Mouse (Mus musculus) liver, embryonic 15.5 days (tissue): ENCODE measurements around the gene Slc25a35. TPM values are rescaled to one million over a fixed set of nuclear protein-coding genes. Genes with fewer than 3 reads are reported as not detected.
A peak's percentile ranks its signal among the peaks of the same experiment; 100 is the strongest.

Source experiments
- ATAC-seq: fragments of 200-750 bp; cut with Nextera tagmentation; 2 replicates; pipeline ENCODE4 v1.8.0; 2017; ENCODE audit warnings: moderate number of reproducible peaks, mild to moderate bottlenecking, moderate library complexity; ENCODE audit not compliant: insufficient read depth
- H3K27ac ChIP-seq: fragments of 300-500 bp; sonication (generic); replicated peaks from 2 replicates; pipeline ENCODE4 v1.5.1; 2015; ENCODE audit warnings: mild to moderate bottlenecking, inconsistent platforms
- H3K27me3 ChIP-seq: fragments of 300-500 bp; sonication (generic); 2 replicates; pipeline ENCODE4 v1.6.1; 2015; ENCODE audit warnings: mild to moderate bottlenecking, inconsistent platforms
- H3K36me3 ChIP-seq: fragments of 300-500 bp; sonication (generic); replicated peaks from 2 replicates; pipeline ENCODE4 v1.6.1; 2015; ENCODE audit warnings: moderate library complexity, mild to moderate bottlenecking, inconsistent platforms
- H3K4me1 ChIP-seq: fragments of 300-500 bp; sonication (generic); replicated peaks from 2 replicates; pipeline ENCODE4 v1.6.1; 2015; ENCODE audit warnings: inconsistent platforms
- H3K4me2 ChIP-seq: fragments of 300-500 bp; sonication (generic); 2 replicates; pipeline ENCODE4 v1.6.1; 2015; ENCODE audit warnings: moderate library complexity, mild to moderate bottlenecking, inconsistent platforms
- H3K4me3 ChIP-seq: fragments of 300-500 bp; sonication (generic); replicated peaks from 2 replicates; pipeline ENCODE4 v1.5.1; 2015; ENCODE audit warnings: mild to moderate bottlenecking, inconsistent platforms
- H3K9ac ChIP-seq: fragments of 300-500 bp; sonication (generic); 2 replicates; pipeline ENCODE4 v1.6.1; 2015; ENCODE audit warnings: moderate library complexity, mild to moderate bottlenecking, inconsistent platforms
- H3K9me3 ChIP-seq: fragments of 300-500 bp; sonication (generic); replicated peaks from 2 replicates; pipeline ENCODE4 v1.6.1; 2016; ENCODE audit warnings: inconsistent platforms
- WGBS: fragments of 180-500 bp; shearing (Covaris S2); methylation state at CpG from one replicate; pipeline ENCODE4 v1.1.7; 2015; ENCODE audit warnings: mixed read lengths; ENCODE audit not compliant: insufficient replicate concordance; 5-methylcytosine and 5-hydroxymethylcytosine counted together
- polyA plus RNA-seq: library from polyadenylated mRNA; unstranded; fragments of >200 nt; fragmentation: Nextera tagmentation; extraction: Ambion mirVana; gene quantifications from 2 replicates; pipeline ENCODE4 v1.2.1, GENCODE M21; 2015

The Slc25a35 gene
- polyA plus RNA-seq, 1 experiment from 2014 or later = 0.44 TPM

GRCm38 (mm10) chr11:68945245-68945644 is 22.7 kb upstream of the Slc25a35 start:
- Histone ChIP-seq H3K27me3 (peaks cover 24% of the 10 kb centered on the region; the same call in 1 of the 2 replicates), H3K36me3 (no peaks in the 10 kb centered on the region), H3K4me3 (no peak overlapping the region), H3K27ac (no peak overlapping the region), H3K9me3 (no peaks in the 10 kb centered on the region), H3K4me2 (no peak overlapping the region), H3K9ac (no peak overlapping the region), H3K4me1 (peaks cover 5% of the 10 kb centered on the region)
- no peak for ATAC-seq
- WGBS = 57% methylated on average over 2 of the region's 2 CpGs

- 58% methylated on average over 4 of the region's 4 CpGs for WGBS
- no peak for ATAC-seq
- no peaks in the 10 kb centered on the region for H3K4me1 ChIP-seq
These were observed 21.9 kb upstream of the Slc25a35 start for GRCm38 (mm10) chr11:68946001-68946400.

GRCm38 (mm10) chr11:68946806-68947440 is 21.0 kb upstream of the Slc25a35 start:
- H3K4me3 ChIP-seq = no peak overlapping the region
- WGBS = 44% methylated on average over 16 of the region's 16 CpGs

More at GRCm38 (mm10) chr11:68946001-68946400, 21.9 kb upstream of the Slc25a35 start:
- H3K9ac ChIP-seq = no peak overlapping the region
- H3K27ac ChIP-seq = no peak overlapping the region
- H3K4me3 ChIP-seq = no peak overlapping the region
- H3K4me2 ChIP-seq = no peak overlapping the region
- H3K27me3 ChIP-seq = peaks cover 26% of the 10 kb centered on the region; the same call in 1 of the 2 replicates
- no peaks in the 10 kb centered on the region for H3K9me3 ChIP-seq
- H3K36me3 ChIP-seq = no peaks in the 10 kb centered on the region

GRCm38 (mm10) chr11:68947542-68947993 is 20.4 kb upstream of the Slc25a35 start:
- H3K9me3 ChIP-seq = no peaks in the 10 kb centered on the region
- ATAC-seq = no peak
- no peak overlapping the region for H3K9ac ChIP-seq
- no peak overlapping the region for H3K4me3 ChIP-seq
- H3K27me3 ChIP-seq = peaks cover 39% of the 10 kb centered on the region
- 43% methylated on average over 12 of the region's 12 CpGs for WGBS
- H3K27ac ChIP-seq = no peak overlapping the region
- H3K4me1 ChIP-seq = no peaks in the 10 kb centered on the region
- H3K4me2 ChIP-seq = no peak overlapping the region
- no peaks in the 10 kb centered on the region for H3K36me3 ChIP-seq

More at GRCm38 (mm10) chr11:68946806-68947440, 21.0 kb upstream of the Slc25a35 start:
- H3K9me3 ChIP-seq = no peaks in the 10 kb centered on the region
- no peaks in the 10 kb centered on the region for H3K4me1 ChIP-seq
- no peak for ATAC-seq
- H3K4me2 ChIP-seq = no peak overlapping the region
- H3K27ac ChIP-seq = no peak overlapping the region
- no peaks in the 10 kb centered on the region for H3K36me3 ChIP-seq
- no peak overlapping the region for H3K9ac ChIP-seq
- peaks cover 35% of the 10 kb centered on the region for H3K27me3 ChIP-seq

- no peaks in the 10 kb centered on the region for H3K4me1 ChIP-seq
- ATAC-seq = no peak
- no peak overlapping the region for H3K9ac ChIP-seq
- no peak overlapping the region for H3K27ac ChIP-seq
- peaks cover 72% of the 10 kb centered on the region for H3K27me3 ChIP-seq
- no peaks in the 10 kb centered on the region for H3K36me3 ChIP-seq
- H3K9me3 ChIP-seq = no peaks in the 10 kb centered on the region
- peak overlapping the region; percentile 42; the same call in 1 of the 2 replicates for H3K4me2 ChIP-seq
- no peak overlapping the region for H3K4me3 ChIP-seq
- WGBS = 40% methylated on average over 13 of the region's 13 CpGs
These were observed 14.0 kb upstream of the Slc25a35 start for GRCm38 (mm10) chr11:68953903-68954302.

GRCm38 (mm10) chr11:68954408-68954807 is 13.5 kb upstream of the Slc25a35 start:
- peak overlapping the region; percentile 20; the same call in 1 of the 2 replicates for H3K4me3 ChIP-seq
- no peaks in the 10 kb centered on the region for H3K9me3 ChIP-seq
- whole genome bisulfite sequencing = 5% methylated on average over 17 of the region's 17 CpGs
- peaks cover 72% of the 10 kb centered on the region for H3K27me3 ChIP-seq
- ATAC-seq = no peak
- H3K9ac ChIP-seq = no peak overlapping the region
- H3K4me2 ChIP-seq = peak overlapping the region; percentile 42
- H3K36me3 ChIP-seq = no peaks in the 10 kb centered on the region
- H3K27ac ChIP-seq = no peak overlapping the region
- no peaks in the 10 kb centered on the region for H3K4me1 ChIP-seq

- H3K4me3 ChIP-seq = no peak overlapping the region
- no peaks in the 10 kb centered on the region for H3K4me1 ChIP-seq
- H3K36me3 ChIP-seq = no peaks in the 10 kb centered on the region
- no peaks in the 10 kb centered on the region for H3K9me3 ChIP-seq
- no peak overlapping the region for H3K27ac ChIP-seq
- no peak for ATAC-seq
- WGBS = 60% methylated on average over 5 of the region's 5 CpGs
- H3K9ac ChIP-seq = no peak overlapping the region
- H3K4me2 ChIP-seq = no peak overlapping the region
- H3K27me3 ChIP-seq = peaks cover 67% of the 10 kb centered on the region
These were observed 12.5 kb upstream of the Slc25a35 start for GRCm38 (mm10) chr11:68955473-68955872.

GRCm38 (mm10) chr11:68956107-68956506 is 11.8 kb upstream of the Slc25a35 start:
- peak overlapping the region; percentile 11 for H3K4me3 ChIP-seq
- 21% methylated on average over 3 of the region's 3 CpGs for WGBS
- no peak overlapping the region for H3K9ac ChIP-seq
- ATAC-seq = no peak
- H3K9me3 ChIP-seq = no peaks in the 10 kb centered on the region
- no peak overlapping the region for H3K27ac ChIP-seq
- H3K27me3 ChIP-seq = peaks cover 64% of the 10 kb centered on the region
- H3K4me2 ChIP-seq = no peak overlapping the region
- no peaks in the 10 kb centered on the region for H3K4me1 ChIP-seq
- no peaks in the 10 kb centered on the region for H3K36me3 ChIP-seq

- no peaks in the 10 kb centered on the region for H3K4me1 ChIP-seq
These were observed 11.2 kb upstream of the Slc25a35 start for GRCm38 (mm10) chr11:68956697-68957096.

GRCm38 (mm10) chr11:68957308-68957707 is 10.6 kb upstream of the Slc25a35 start, which contains the start of gene Arhgef15:
Gene Arhgef15, minus strand, starts transcription at chr11:68957480.
- H3K9ac ChIP-seq = no peak within 1 kb of the TSS
- peak within 1 kb of the TSS; percentile 11 for H3K4me3 ChIP-seq
- ATAC-seq = no peak
- 30% methylated on average over 8 of the region's 8 CpGs for WGBS
- H3K27me3 ChIP-seq = peaks cover 53% of the 10 kb centered on the region
- no peak within 1 kb of the TSS for H3K27ac ChIP-seq
- H3K9me3 ChIP-seq = no peaks in the 10 kb centered on the region
- H3K4me1 ChIP-seq = no peaks in the 10 kb centered on the region
- H3K4me2 ChIP-seq = no peak within 1 kb of the TSS
- H3K36me3 ChIP-seq = no peaks in the 10 kb centered on the region

More at GRCm38 (mm10) chr11:68956697-68957096, 11.2 kb upstream of the Slc25a35 start:
- peaks cover 58% of the 10 kb centered on the region for H3K27me3 ChIP-seq
- WGBS = 35% methylated on average over 13 of the region's 13 CpGs
- no peak overlapping the region for H3K4me2 ChIP-seq
- no peak overlapping the region for H3K9ac ChIP-seq
- H3K27ac ChIP-seq = no peak overlapping the region
- peak overlapping the region; percentile 11 for H3K4me3 ChIP-seq
- H3K9me3 ChIP-seq = no peaks in the 10 kb centered on the region
- no peak for ATAC-seq
- H3K36me3 ChIP-seq = no peaks in the 10 kb centered on the region

- Histone ChIP-seq H3K9ac (no peak overlapping the region), H3K27me3 (peaks cover 49% of the 10 kb centered on the region), H3K9me3 (no peaks in the 10 kb centered on the region), H3K4me3 (no peak overlapping the region), H3K4me1 (no peaks in the 10 kb centered on the region), H3K27ac (no peak overlapping the region), H3K4me2 (no peak overlapping the region), H3K36me3 (no peaks in the 10 kb centered on the region)
- WGBS = 69% methylated on average over 1 of the region's 1 CpGs
- ATAC-seq = no peak
These were observed 10.0 kb upstream of the Slc25a35 start for GRCm38 (mm10) chr11:68957971-68958370.
